8 mouse cellular contexts compared by ENCODE assay signal in genomic region chr17:47695337-47695710, GRCm38 (mm10). TPM values are rescaled to one million over a fixed set of nuclear protein-coding genes. Genes with fewer than 3 reads are reported as not detected.
A peak's percentile ranks its signal among the peaks of the same experiment; 100 is the strongest.
DNase-seq lines count a peak whose midpoint lies in the region; ATAC-seq and TF ChIP-seq lines count a peak whose summit lies in the region.

No protein-coding gene starts in this region.

- H3K36me3 ChIP-seq in heart, embryonic 14.5 days (ENCODE audit: control insufficient read depth, insufficient read depth, low read length), result peaks cover 9% of the 10 kb centered on the region
- H3K36me3 ChIP-seq in ES-Bruce4 (ENCODE audit: control insufficient read depth, insufficient read depth, low read length, poor library complexity, severe bottlenecking), result no peaks in the 10 kb centered on the region
- H3K36me3 ChIP-seq in forebrain, embryonic 15.5 days, result 0 out of 2 replicates have a peak, but pooled peaks cover 3% of the 10 kb centered on the region
- H3K36me3 ChIP-seq in macrophage (ENCODE audit: inconsistent target), result no peaks in the 10 kb centered on the region

- no peak for TF ChIP-seq EP300 in ES-Bruce4 (IDR thresholded peaks at IDR 0.05; ENCODE audit: insufficient read depth, low read depth, low read length)

- H3K4me3 ChIP-seq in heart, embryonic 14.5 days (ENCODE audit: control insufficient read depth in 1 of 2, insufficient read depth in 1 of 2, low read depth in 1 of 2, low read length in 2 of 2), result peak overlapping the region; percentile 77 to 85
- H3K4me3 ChIP-seq in ES-Bruce4 (ENCODE audit: low read depth, low read length), result peak overlapping the region; percentile 66
- H3K4me3 ChIP-seq in forebrain, embryonic 15.5 days, result peak overlapping the region; percentile 60
- peak overlapping the region; percentile 17; the same call in 1 of the 2 replicates for H3K4me3 ChIP-seq in macrophage (ENCODE audit: inconsistent target)

- no peak for DNase-seq in heart, adult 11 months
- DNase-seq in adrenal gland, postnatal 25 days, result no peak
- no peak for DNase-seq in cerebellum, postnatal 36 days
- no peak for DNase-seq in gastrocnemius, adult 18-20 months (ENCODE audit: low spot score)

- no peak for TF ChIP-seq CTCF in ES-Bruce4 (IDR thresholded peaks at IDR 0.05; ENCODE audit: low read depth, low read length)

- no peak for TF ChIP-seq POLR2A in ES-Bruce4 (IDR thresholded peaks at IDR 0.05; ENCODE audit: insufficient read depth, low read length)

- peak overlapping the region; percentile 91 for H3K9ac ChIP-seq in heart, embryonic 14.5 days (ENCODE audit: low read length)
- H3K9ac ChIP-seq in ES-Bruce4 (ENCODE audit: low read depth, poor library complexity, severe bottlenecking), result peak overlapping the region; percentile 91
- peak overlapping the region; percentile 66 for H3K9ac ChIP-seq in forebrain, embryonic 15.5 days (replicated peaks)

- no peak for ATAC-seq in heart, embryonic 14.5 days (ENCODE audit: insufficient number of reproducible peaks, insufficient read depth, low FRiP score, low read depth)
- no peak for ATAC-seq in forebrain, embryonic 15.5 days (replicated peaks)

- under 1% methylated on average over 18 of the region's 23 CpGs for WGBS in heart, embryonic 14.5 days
- WGBS in forebrain, embryonic 15.5 days, result under 1% methylated on average over 23 of the region's 23 CpGs
- 2% methylated on average over 16 of the region's 23 CpGs for WGBS in macrophage (ENCODE audit: missing documents)

- H3K27ac ChIP-seq in heart, embryonic 14.5 days (replicated peaks in 1 of 2; ENCODE audit: control insufficient read depth in 1 of 2, insufficient read depth in 1 of 2, low read depth in 2 of 2, low read length in 2 of 2), result peak overlapping the region in 1 of 2 experiments; percentile 39; a peak in 1 of 4 replicates
- H3K27ac ChIP-seq in ES-Bruce4 (ENCODE audit: insufficient read depth, low read length) (no peak overlapping the region), macrophage (no peak overlapping the region)
- H3K27ac ChIP-seq in forebrain, embryonic 15.5 days (replicated peaks), result peak overlapping the region; percentile 32

- no peaks in the 10 kb centered on the region; the same call in 1 of the 2 replicates for H3K27me3 ChIP-seq in heart, embryonic 14.5 days (ENCODE audit: control insufficient read depth, insufficient read depth, low read length)
- H3K27me3 ChIP-seq in ES-Bruce4 (ENCODE audit: control insufficient read depth, insufficient read depth, low read length, poor library complexity, severe bottlenecking), result no peaks in the 10 kb centered on the region
- no peaks in the 10 kb centered on the region for H3K27me3 ChIP-seq in forebrain, embryonic 15.5 days

- H3K79me2 ChIP-seq in macrophage (ENCODE audit: inconsistent target), result no peaks in the 10 kb centered on the region

- H3K9me3 ChIP-seq in heart, embryonic 14.5 days (ENCODE audit: control insufficient read depth, low read length), result no peaks in the 10 kb centered on the region
- no peaks in the 10 kb centered on the region for H3K9me3 ChIP-seq in ES-Bruce4 (replicated peaks; ENCODE audit: control insufficient read depth, insufficient read depth, low read length, poor library complexity, severe bottlenecking)
- H3K9me3 ChIP-seq in forebrain, embryonic 15.5 days, result no peaks in the 10 kb centered on the region

- peaks cover 3 to 7% of the 10 kb centered on the region in 2 experiments; a peak in 3 of 4 replicates for H3K4me1 ChIP-seq in heart, embryonic 14.5 days (ENCODE audit: control insufficient read depth in 2 of 2, insufficient read depth in 2 of 2, low read length in 2 of 2)
- no peaks in the 10 kb centered on the region for H3K4me1 ChIP-seq in ES-Bruce4 (ENCODE audit: control insufficient read depth, insufficient read depth, low read length)
- H3K4me1 ChIP-seq in forebrain, embryonic 15.5 days, result peaks cover 14% of the 10 kb centered on the region

- H3K4me2 ChIP-seq in heart, embryonic 14.5 days (ENCODE audit: low read length), result peak overlapping the region; percentile 90
- peak overlapping the region; percentile 82 for H3K4me2 ChIP-seq in forebrain, embryonic 15.5 days (replicated peaks)

RNA-seq across cellular contexts. Expression of gene Prickle4, which starts 0.8 kb away (rescaled TPM):
- polyA plus RNA-seq in heart, embryonic 14.5 days (2014; fragmentation: Nextera tagmentation; extraction: Ambion mirVana), result 0.78 TPM in 1 of 2 replicates, not detected in the other
- 2.0 and 2.2 TPM in 2 replicates for polyA plus RNA-seq in ES-Bruce4 (2011; ENCODE audit: insufficient read depth, insufficient read length, low read depth, missing spikeins)
- polyA plus RNA-seq in forebrain, embryonic 15.5 days (2015; fragmentation: Nextera tagmentation; extraction: Ambion mirVana), result 0.88 and 0.97 TPM in 2 replicates
- 1 to 10 TPM in 6 of 26 experiments, not detected in 20; 1.6 to 4.1 (median 2.7) TPM for total RNA-seq in macrophage (2018; cell fraction: chromatin; rRNA removed)
- under 1 TPM in 7 of 26 experiments, not detected in 19; 0.18 to 0.82 (median 0.41) TPM for total RNA-seq in macrophage (2018; cell fraction: cytosol; rRNA removed)
- 1 to 10 TPM in 9 of 26 experiments, not detected in 17; 1.4 to 3.7 (median 2.0) TPM for total RNA-seq in macrophage (2018; cell fraction: nucleus; rRNA removed)
- 0.76 to 1.3 TPM in 2 of 3 replicates, not detected in the other for polyA plus RNA-seq in macrophage (2018)
- total RNA-seq in adrenal gland, postnatal 25 days (2021), result 1.7 and 4.3 TPM in 2 replicates
- 1 to 10 TPM; 2.3 to 2.6 TPM for total RNA-seq in gastrocnemius, adult 18-20 months (2021)

RNA-seq across cellular contexts. Expression of gene Gm21981, which starts 1.1 kb away (rescaled TPM):
- 0.53 and 1.4 TPM in 2 replicates for polyA plus RNA-seq in heart, embryonic 14.5 days (2014; fragmentation: Nextera tagmentation; extraction: Ambion mirVana)
- polyA plus RNA-seq in ES-Bruce4 (2011; ENCODE audit: insufficient read depth, insufficient read length, low read depth, missing spikeins), result 0.24 and 1.0 TPM in 2 replicates
- polyA plus RNA-seq in forebrain, embryonic 15.5 days (2015; fragmentation: Nextera tagmentation; extraction: Ambion mirVana), result 0.33 and 0.73 TPM in 2 replicates
- under 1 TPM in 8 of 26 experiments, not detected in 18; 0.31 to 0.79 (median 0.41) TPM for total RNA-seq in macrophage (2018; cell fraction: chromatin; rRNA removed)
- total RNA-seq in macrophage (2018; cell fraction: cytosol; rRNA removed), result under 1 TPM; 0.10 to 0.92 (median 0.37) TPM
- total RNA-seq in macrophage (2018; cell fraction: nucleus; rRNA removed), result 1 to 10 TPM in 1 of 26 experiments, under 1 TPM in 13, not detected in 12; 0.22 to 1.1 (median 0.54) TPM
- polyA plus RNA-seq in macrophage (2018), result 0.23 to 0.79 TPM (median 0.74 TPM) in 3 replicates
- total RNA-seq in adrenal gland, postnatal 25 days (2021), result 0.91 TPM in 1 of 2 replicates, not detected in the other
- under 1 TPM; 0.28 to 0.59 TPM for total RNA-seq in gastrocnemius, adult 18-20 months (2021)

RNA-seq across cellular contexts. Expression of gene Frs3, which starts 6.5 kb away (rescaled TPM):
- 2.8 TPM in 2 replicates for polyA plus RNA-seq in heart, embryonic 14.5 days (2014; fragmentation: Nextera tagmentation; extraction: Ambion mirVana)
- polyA plus RNA-seq in ES-Bruce4 (2011; ENCODE audit: insufficient read depth, insufficient read length, low read depth, missing spikeins), result 14.0 and 14.5 TPM in 2 replicates
- polyA plus RNA-seq in forebrain, embryonic 15.5 days (2015; fragmentation: Nextera tagmentation; extraction: Ambion mirVana), result 18.0 and 23.2 TPM in 2 replicates
- total RNA-seq in macrophage (2018; cell fraction: chromatin; rRNA removed), result 10 to 100 TPM in 1 of 26 experiments, 1 to 10 TPM in 14, under 1 TPM in 3, not detected in 8; 0.37 to 10.7 (median 2.6) TPM
- total RNA-seq in macrophage (2018; cell fraction: cytosol; rRNA removed), result 1 to 10 TPM in 7 of 26 experiments, under 1 TPM in 19; 0.08 to 2.0 (median 0.51) TPM
- 1 to 10 TPM in 15 of 26 experiments, under 1 TPM in 4, not detected in 7; 0.22 to 6.4 (median 1.9) TPM for total RNA-seq in macrophage (2018; cell fraction: nucleus; rRNA removed)
- 0.65 to 1.3 TPM (median 0.73 TPM) in 3 replicates for polyA plus RNA-seq in macrophage (2018)
- 4.3 and 8.0 TPM in 2 replicates for total RNA-seq in adrenal gland, postnatal 25 days (2021)
- 1 to 10 TPM; 6.8 to 7.2 TPM for total RNA-seq in gastrocnemius, adult 18-20 months (2021)

RNA-seq across cellular contexts. Expression of gene Tomm6, which starts 7.1 kb away (rescaled TPM):
- polyA plus RNA-seq in heart, embryonic 14.5 days (2014; fragmentation: Nextera tagmentation; extraction: Ambion mirVana), result 354 and 369 TPM in 2 replicates
- polyA plus RNA-seq in ES-Bruce4 (2011; ENCODE audit: insufficient read depth, insufficient read length, low read depth, missing spikeins) (221 and 231 TPM in 2 replicates), macrophage (2018) (192 to 228 TPM (median 203 TPM) in 3 replicates)
- 258 and 266 TPM in 2 replicates for polyA plus RNA-seq in forebrain, embryonic 15.5 days (2015; fragmentation: Nextera tagmentation; extraction: Ambion mirVana)
- 10 to 100 TPM in 11 of 26 experiments, 1 to 10 TPM in 15; 5.9 to 26.6 (median 9.9) TPM for total RNA-seq in macrophage (2018; cell fraction: chromatin; rRNA removed)
- 100 to 1,000 TPM; 135 to 266 (median 201) TPM for total RNA-seq in macrophage (2018; cell fraction: cytosol; rRNA removed)
- total RNA-seq in macrophage (2018; cell fraction: nucleus; rRNA removed), result 10 to 100 TPM; 19.4 to 67.9 (median 35.0) TPM
- total RNA-seq in adrenal gland, postnatal 25 days (2021), result 213 and 228 TPM in 2 replicates
- 100 to 1,000 TPM; 121 to 123 TPM for total RNA-seq in gastrocnemius, adult 18-20 months (2021)

RNA-seq across cellular contexts. Expression of gene Pgc, which starts 31.3 kb away (rescaled TPM):
- polyA plus RNA-seq in heart, embryonic 14.5 days (2014; fragmentation: Nextera tagmentation; extraction: Ambion mirVana), result 0.15 TPM in 1 of 2 replicates, not detected in the other
- polyA plus RNA-seq in ES-Bruce4 (2011; ENCODE audit: insufficient read depth, insufficient read length, low read depth, missing spikeins) (4.9 and 5.0 TPM in 2 replicates), macrophage (2018) (not detected in 3 replicates)
- polyA plus RNA-seq in forebrain, embryonic 15.5 days (2015; fragmentation: Nextera tagmentation; extraction: Ambion mirVana), result not detected in 2 replicates
- total RNA-seq in macrophage (2018; cell fraction: chromatin; rRNA removed), result not detected
- not detected for total RNA-seq in macrophage (2018; cell fraction: cytosol; rRNA removed)
- total RNA-seq in macrophage (2018; cell fraction: nucleus; rRNA removed), result not detected
- not detected in 2 replicates for total RNA-seq in adrenal gland, postnatal 25 days (2021)
- total RNA-seq in gastrocnemius, adult 18-20 months (2021), result not detected

Comparison
In these comparisons a context has a peak if more than half of its experiments do, and no peak if none do; other contexts are left out.
1. H3K4me3 ChIP-seq: peak in every context shown above with its lines; median percentile 81 in heart, embryonic 14.5 days; 66 in ES-Bruce4; 60 in forebrain, embryonic 15.5 days; 17 in macrophage.